Mouse (Mus musculus) megakaryocyte-erythroid progenitor cell, adult 5-6 weeks (primary cell): ENCODE data around the gene Ostc. TPM values are rescaled to one million over a fixed set of nuclear protein-coding genes. Genes with fewer than 3 reads are reported as not detected.
A peak's percentile ranks its signal among the peaks of the same experiment; 100 is the strongest.

Experiments
- ATAC-seq: replicated peaks from 2 replicates; pipeline ENCODE4 v1.8.0; 2016; ENCODE audit warnings: mild to moderate bottlenecking, inconsistent platforms; ENCODE audit not compliant: severe bottlenecking, poor library complexity, low FRiP score, low TSS enrichment
- total RNA-seq, 2 experiments: library from RNA; stranded (forward) in 1 of 2; stranded (reverse) in 1 of 2; fragments of 200-1000, 215-1000 nt in 1 of 2; fragments of >200 nt in 1 of 2; fragmentation: Nextera tagmentation in 1 of 2; gene quantifications; 2 replicates each; pipeline ENCODE4 v1.2.3; 2014 to 2017

The Ostc gene
- total RNA-seq (2014; fragmentation: Nextera tagmentation) = 102 and 150 TPM in 2 replicates
- 117 and 156 TPM in 2 replicates for total RNA-seq (2017)

DNA sequence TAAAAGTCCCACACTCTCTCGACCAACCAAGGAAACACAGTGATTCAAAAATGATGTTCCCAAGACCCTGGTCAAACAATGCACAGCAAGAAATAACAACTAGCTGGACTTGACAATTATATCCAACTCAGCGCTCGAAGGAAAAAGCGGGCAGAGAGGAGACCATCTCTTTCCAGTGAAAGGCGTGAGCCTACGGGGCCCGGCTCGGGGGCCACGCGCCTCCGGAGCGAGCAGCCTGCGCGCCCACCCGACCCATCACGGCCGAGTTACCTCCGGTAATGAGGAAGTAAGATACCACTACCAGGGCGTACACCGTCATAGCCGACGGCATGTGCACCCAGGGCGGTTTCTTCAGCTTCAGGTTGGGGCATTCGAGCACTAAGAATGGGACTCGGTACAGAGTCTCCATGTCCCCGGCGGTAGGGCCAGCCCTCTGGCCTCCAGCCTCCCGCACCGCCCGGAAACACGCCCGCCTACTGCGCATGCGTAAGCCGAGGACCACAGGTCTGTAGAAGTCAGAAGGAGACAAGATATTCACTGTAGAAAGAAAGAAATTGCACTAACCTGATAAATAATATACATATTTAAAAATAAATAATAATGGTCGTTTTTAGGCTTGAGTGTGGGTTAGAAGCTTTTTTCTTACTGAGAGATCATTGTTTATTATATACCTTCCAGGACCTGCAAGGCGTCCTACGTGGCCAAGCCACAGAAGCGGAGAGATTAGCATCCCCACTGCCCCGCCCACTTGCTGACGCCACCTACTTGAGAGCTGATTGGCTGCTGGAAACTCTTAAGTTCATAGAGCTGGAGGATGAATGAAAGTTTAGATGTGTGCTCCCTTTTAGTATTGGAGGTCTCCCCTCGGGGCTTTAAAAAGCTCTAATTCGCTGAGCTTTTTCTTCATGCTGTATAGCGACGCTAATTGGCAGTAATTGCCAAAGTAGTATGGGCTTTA lies at the start of gene Ostc:
Ostc (minus strand) TSS at position 478 of the 958 bp plus-strand sequence.
- peak; percentile 97 for ATAC-seq

GRCm38 (mm10) chr3:130758157-130758841 lies 49.1 kb upstream of the Ostc start:
- no peak for ATAC-seq

DNA sequence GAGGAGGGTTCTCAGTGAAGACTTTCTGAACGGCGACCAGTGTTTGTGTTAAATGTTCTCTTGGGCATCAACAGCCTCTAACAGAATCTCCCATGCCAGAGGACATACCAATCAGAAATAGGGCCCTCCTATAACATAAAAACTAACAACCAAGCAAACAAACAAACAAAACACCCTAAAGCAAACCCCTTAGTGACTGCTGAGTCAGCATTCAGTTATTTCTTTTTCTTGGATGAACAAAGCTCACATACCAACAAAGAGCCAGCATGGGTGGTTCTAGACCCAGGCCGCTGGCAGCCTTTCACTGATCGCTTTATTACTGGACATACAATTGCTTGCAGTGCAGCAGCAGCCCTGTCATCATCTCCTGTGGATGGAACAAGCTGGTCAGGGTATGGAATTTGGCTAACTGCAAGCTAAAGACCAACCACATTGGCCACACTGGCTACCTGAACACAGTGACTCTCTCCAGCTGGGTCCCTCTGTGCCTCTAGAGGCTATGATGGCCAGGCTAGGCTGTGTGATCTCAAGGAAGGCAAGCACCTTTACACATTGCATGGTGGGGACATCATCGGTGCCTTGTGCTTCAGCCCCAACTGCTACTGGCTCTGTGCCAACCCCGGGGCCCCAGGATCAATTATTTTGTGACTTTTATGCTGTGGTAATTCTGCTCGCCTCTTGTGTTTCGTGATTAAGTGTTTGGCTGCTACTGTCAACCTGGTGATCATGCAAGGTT lies 48.0 kb upstream of the Ostc start:
- no peak for ATAC-seq

DNA sequence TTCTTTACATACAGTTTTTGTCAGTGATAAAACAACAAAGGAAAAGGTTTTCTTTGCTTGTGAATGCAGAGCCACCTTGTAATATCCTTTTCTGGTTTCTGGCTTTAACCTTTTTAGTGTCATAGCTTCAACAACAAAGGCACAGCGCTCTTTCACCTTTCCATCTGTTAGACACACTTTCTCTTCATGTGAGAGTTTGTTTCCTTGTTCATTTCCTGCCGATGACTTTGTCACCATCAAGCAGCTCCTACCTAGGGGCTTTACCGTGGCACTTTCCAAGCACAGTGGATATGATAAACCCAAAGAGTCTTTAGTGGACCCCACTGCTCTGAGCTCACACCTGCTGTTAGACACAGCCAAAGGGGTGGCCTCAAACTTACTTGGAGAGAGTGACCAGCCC lies 40.0 kb upstream of the Ostc start:
- no peak for ATAC-seq

GRCm38 (mm10) chr3:130746673-130747619 lies 37.7 kb upstream of the Ostc start:
- no peak for ATAC-seq

GRCm38 (mm10) chr3:130737652-130738361 lies 28.6 kb upstream of the Ostc start:
- no peak for ATAC-seq

DNA sequence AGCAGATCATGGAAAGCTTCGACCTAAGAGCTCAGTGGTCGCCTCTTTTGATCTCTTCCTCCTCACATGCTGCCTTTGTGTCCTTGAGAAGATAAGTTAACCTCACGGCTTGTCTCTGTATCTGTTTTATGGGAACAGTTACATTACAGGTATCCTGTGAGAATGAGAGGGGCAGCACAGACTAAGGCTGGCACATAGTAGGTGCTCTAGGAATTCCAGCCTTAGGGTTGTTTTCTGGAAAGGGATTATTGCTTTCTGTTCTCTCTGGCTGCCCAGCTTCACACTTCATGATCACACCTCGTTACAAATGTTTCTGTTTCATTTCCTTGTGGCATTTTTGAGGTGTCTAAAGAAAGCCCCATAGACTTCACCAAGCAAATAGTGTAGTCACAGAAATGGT lies 27.5 kb upstream of the Ostc start:
- ATAC-seq = no peak

- ATAC-seq = peak; percentile 94
Measured at GRCm38 (mm10) chr3:130730189-130730653, 21.0 kb upstream of the Ostc start, which contains the start of gene Rpl34. Rpl34 (minus strand) TSS chr3:130730398.

DNA sequence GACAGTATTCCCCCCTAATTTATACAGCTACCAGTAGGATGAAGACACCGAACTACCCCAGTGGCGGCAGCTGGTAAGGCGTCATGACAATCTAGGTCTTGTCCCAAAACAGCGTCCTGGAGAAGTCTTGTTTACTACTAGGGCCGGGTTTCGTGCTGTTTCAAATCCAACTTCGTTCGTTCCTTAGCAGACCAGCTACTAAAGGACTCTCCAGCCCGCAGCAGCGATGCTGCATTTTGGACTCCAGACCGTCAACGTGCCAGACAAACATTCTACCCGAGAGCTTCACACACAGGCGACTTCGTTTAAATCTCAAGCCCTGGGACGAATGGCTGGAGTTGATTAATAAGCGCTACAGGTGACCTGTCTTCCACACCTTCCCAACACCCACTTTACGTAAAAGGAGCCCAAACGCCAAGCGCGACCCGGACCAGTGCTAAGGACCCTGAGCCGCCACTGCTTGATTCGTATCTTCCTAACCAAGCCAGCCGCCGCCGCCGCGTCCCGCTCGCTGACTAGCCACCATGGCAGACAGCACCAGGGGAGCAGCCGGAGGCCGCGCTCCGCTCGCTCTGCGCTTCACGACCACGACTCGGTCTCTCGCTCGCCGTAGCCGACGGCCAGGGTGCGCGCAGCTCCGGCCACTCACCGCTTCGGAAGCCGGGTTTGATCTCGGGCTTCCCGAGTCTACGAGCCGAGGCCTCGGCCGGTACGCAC lies 20.4 kb upstream of the Ostc start:
- ATAC-seq = peak; percentile 50

GRCm38 (mm10) chr3:130727676-130728075 lies 18.4 kb upstream of the Ostc start:
- no peak for ATAC-seq

GRCm38 (mm10) chr3:130727036-130727435 lies 17.8 kb upstream of the Ostc start:
- no peak for ATAC-seq

- no peak for ATAC-seq
Measured at GRCm38 (mm10) chr3:130725718-130726117, 16.5 kb upstream of the Ostc start.

GRCm38 (mm10) chr3:130722733-130723478 lies 13.7 kb upstream of the Ostc start:
- ATAC-seq = no peak

- ATAC-seq = no peak
Measured at GRCm38 (mm10) chr3:130720225-130720624, 11.0 kb upstream of the Ostc start.

DNA sequence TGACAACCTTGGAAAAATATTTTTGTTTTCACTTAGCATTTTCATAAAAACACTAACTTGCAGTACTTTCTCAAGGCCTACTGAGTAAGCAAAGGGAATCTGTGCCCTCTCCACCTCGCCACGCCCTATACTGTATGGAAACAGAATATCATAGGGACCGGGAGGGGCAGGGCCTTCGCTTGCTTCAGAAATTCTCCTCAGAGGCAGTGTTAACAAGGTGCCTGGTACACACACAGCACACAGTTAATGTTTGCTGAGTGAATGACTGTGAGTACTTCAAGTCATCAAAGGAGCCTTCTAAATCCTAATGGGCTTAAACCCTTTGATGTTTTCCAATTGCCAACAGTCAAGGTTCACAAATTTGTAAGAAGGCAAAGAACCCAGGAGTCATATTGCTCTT lies 9.6 kb upstream of the Ostc start:
- no peak for ATAC-seq

- ATAC-seq = no peak
Measured at GRCm38 (mm10) chr3:130716555-130716954, 7.3 kb upstream of the Ostc start.
